Mouse (Mus musculus): ENCODE results near the gene Specc1.

DNA sequence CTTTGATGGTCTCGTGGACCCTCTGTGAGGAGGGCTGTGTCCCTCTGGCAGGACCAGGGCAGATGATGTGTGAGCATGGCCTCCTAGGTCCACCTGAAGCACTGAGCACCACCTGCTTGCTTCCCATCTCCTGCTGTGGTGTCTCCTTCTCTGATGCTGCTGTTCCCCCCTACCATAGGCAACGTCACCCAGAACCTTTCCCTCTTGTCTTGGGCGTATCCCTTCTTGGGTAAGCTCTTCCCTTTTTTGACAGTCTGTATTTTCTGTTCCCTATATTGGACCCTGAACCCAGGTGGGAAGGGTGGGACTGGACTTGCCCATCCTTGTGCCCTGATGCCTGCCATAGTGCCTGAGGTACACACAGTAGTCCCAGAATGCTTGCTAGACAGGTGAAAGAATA, 56.9 kb downstream of the Specc1 start:
- TF ChIP-seq CTCF (IDR thresholded peaks at IDR 0.05; ENCODE audit: extremely low read depth, insufficient read depth, insufficient read length, insufficient replicate concordance) (no peak), POLR2A (IDR thresholded peaks at IDR 0.05; ENCODE audit: low read depth, low read length) (no peak)

Measured in spleen, adult 2 months (tissue).